Mouse (Mus musculus) erythroblast, embryonic 14.5 days (primary cell): ENCODE results near the gene Ubxn1.

Experiments used
- GATA1 ChIP-seq: IDR thresholded peaks from 2 replicates; pipeline ENCODE4 v1.6.1; 2012; ENCODE audit warnings: low read length, inconsistent platforms, mixed read lengths
- TAL1 ChIP-seq: IDR thresholded peaks from 3 replicates; pipeline ENCODE4 v1.6.1; 2012; ENCODE audit warnings: low read length, inconsistent platforms, mixed read lengths

GRCm38 (mm10) chr19:8880311-8881033, 9.2 kb downstream of the Ubxn1 start, which contains the start of gene Uqcc3:
- TF ChIP-seq GATA1 = no peak
- TF ChIP-seq TAL1 = no peak; the same call in 2 of the 3 replicates
